Mouse (Mus musculus) lung, postnatal 25 days (tissue): ENCODE results near the gene Itfg2.

ENCODE experiments used
- DNase-seq: peaks from one replicate; pipeline ENCODE4 v3.0.0; 2022; ENCODE audit warnings: low spot score

Gene Itfg2

GRCm38 (mm10) chr6:128433566-128433965 is 8.8 kb upstream of the Itfg2 start:
- DNase-seq = no peak

- no peak for DNase-seq
These were observed 7.7 kb upstream of the Itfg2 start for GRCm38 (mm10) chr6:128432356-128432915.

GRCm38 (mm10) chr6:128429826-128430225 is 5.1 kb upstream of the Itfg2 start:
- DNase-seq = peak; percentile 18

- DNase-seq = no peak
These were observed 4.6 kb upstream of the Itfg2 start for GRCm38 (mm10) chr6:128429300-128429699.

GRCm38 (mm10) chr6:128427571-128427970 is 2.8 kb upstream of the Itfg2 start:
- no peak for DNase-seq

GRCm38 (mm10) chr6:128425046-128425445 is 315 bp upstream of the Itfg2 start:
- DNase-seq = no peak

GRCm38 (mm10) chr6:128423496-128424268 is 1.0 kb downstream of the Itfg2 start:
- no peak for DNase-seq

- no peak for DNase-seq
These were observed 3.3 kb downstream of the Itfg2 start for GRCm38 (mm10) chr6:128421480-128421879.

- DNase-seq = no peak
These were observed 3.7 kb downstream of the Itfg2 start for GRCm38 (mm10) chr6:128421036-128421435.

- no peak for DNase-seq
These were observed 6.7 kb downstream of the Itfg2 start for GRCm38 (mm10) chr6:128418076-128418475.

GRCm38 (mm10) chr6:128416169-128416568 is 8.6 kb downstream of the Itfg2 start:
- no peak for DNase-seq

- peak; percentile 71 for DNase-seq
These were observed 13.6 kb downstream of the Itfg2 start for GRCm38 (mm10) chr6:128411115-128411514.

- DNase-seq = no peak
These were observed 14.4 kb downstream of the Itfg2 start for GRCm38 (mm10) chr6:128410305-128410704.

- no peak for DNase-seq
These were observed 16.1 kb downstream of the Itfg2 start for GRCm38 (mm10) chr6:128408544-128409125.

- no peak for DNase-seq
These were observed 20.0 kb downstream of the Itfg2 start for GRCm38 (mm10) chr6:128404708-128405107.

- no peak for DNase-seq
These were observed 25.1 kb downstream of the Itfg2 start for GRCm38 (mm10) chr6:128399421-128400185.

GRCm38 (mm10) chr6:128398996-128399395 is 25.7 kb downstream of the Itfg2 start, which contains the start of gene Nrip2:
Gene Nrip2, plus strand, starts transcription at chr6:128399296.
- no peak for DNase-seq

- no peak for DNase-seq
These were observed 27.0 kb downstream of the Itfg2 start for GRCm38 (mm10) chr6:128397574-128398261.

- DNase-seq = no peak
These were observed 34.0 kb downstream of the Itfg2 start for GRCm38 (mm10) chr6:128390683-128391082.

- no peak for DNase-seq
These were observed 35.5 kb downstream of the Itfg2 start for GRCm38 (mm10) chr6:128389185-128389584.

GRCm38 (mm10) chr6:128385026-128385425 is 39.7 kb downstream of the Itfg2 start:
- no peak for DNase-seq

GRCm38 (mm10) chr6:128383752-128384151 is 41.0 kb downstream of the Itfg2 start:
- DNase-seq = no peak
